Mouse (Mus musculus): ENCODE results near the gene Gm13083.
"Not testable (repeated sequence)": the region's sequence is repeated elsewhere in the genome, so short reads cannot be mapped to it uniquely, and the experiment has no call there.

The Gm13083 gene

DNA sequence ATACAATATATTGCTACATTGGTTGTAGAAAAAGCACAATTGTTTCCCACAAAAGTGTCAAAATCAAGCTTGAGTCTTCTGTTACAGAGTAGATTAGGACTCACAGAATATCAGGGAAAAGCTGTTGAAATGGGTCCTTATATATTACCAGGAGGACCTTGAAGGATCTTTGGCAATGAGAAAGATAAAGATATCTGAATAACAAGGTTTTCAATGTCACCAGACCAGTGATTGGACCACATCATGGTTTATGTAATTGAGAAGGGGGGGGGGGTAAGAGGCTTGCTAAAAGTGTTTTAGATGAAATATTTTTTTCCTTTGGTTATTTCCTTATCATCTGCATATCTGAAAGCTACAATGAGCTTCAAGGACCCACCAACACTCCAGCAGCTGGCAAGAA lies at the start of gene Gm13083:
Gene Gm13083, plus strand, starts transcription at position 301 of the 400 bp plus-strand sequence.
- not testable (repeated sequence) for DNase-seq

GRCm38 (mm10) chr4:143611927-143612326 lies 2.9 kb upstream of the Gm13083 start:
- not testable (repeated sequence) for DNase-seq

- DNase-seq = not testable (repeated sequence)
These were observed 3.3 kb downstream of the Gm13083 start for GRCm38 (mm10) chr4:143618101-143618500.

DNA sequence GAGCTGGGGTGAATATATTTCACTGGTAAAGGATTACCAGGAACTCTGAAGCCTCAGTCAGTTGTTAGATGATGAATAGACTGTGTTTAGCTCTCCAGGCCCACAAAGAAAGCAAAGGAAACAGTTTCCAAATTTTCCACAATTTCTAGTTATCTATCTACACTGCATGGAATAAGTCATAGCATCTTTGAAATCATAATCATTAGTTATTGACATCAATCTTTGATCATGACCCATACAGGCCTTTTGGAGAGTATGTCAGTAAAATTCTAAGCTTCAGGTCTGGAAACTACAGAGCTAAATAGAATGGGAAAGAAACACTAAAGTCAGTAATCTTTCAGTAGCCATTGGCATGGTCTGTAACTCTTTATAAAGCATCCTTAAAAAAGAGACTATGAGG lies 42.3 kb downstream of the Gm13083 start, which contains the start of gene Gm13088:
Gene Gm13088, minus strand, starts transcription at position 101 of the 400 bp plus-strand sequence.
- not testable (repeated sequence) for DNase-seq

All from right cerebral cortex, postnatal 14 days (tissue).